Mouse (Mus musculus) heart, embryonic 14.5 days (tissue): ENCODE results near the gene Gdf3. TPM values are rescaled to one million over a fixed set of nuclear protein-coding genes. Genes with fewer than 3 reads are reported as not detected.

Experiments
- ATAC-seq: fragments of 200-750 bp; cut with Nextera tagmentation; 2 replicates; pipeline ENCODE4 v1.8.0; 2017; ENCODE audit warnings: low read depth, moderate TSS enrichment; ENCODE audit not compliant: insufficient number of reproducible peaks, insufficient read depth, low FRiP score
- H3K27ac ChIP-seq, 2 experiments: fragments of 200-500 bp in 1 of 2; fragments of 300-500 bp in 1 of 2; sonication (generic) in 1 of 2; replicated peaks in 1 of 2; 2 replicates each; pipeline ENCODE4 v1.5.1; 2012 to 2014; ENCODE audit warnings: low read depth in 2 of 2, low read length in 2 of 2, control low read depth in 1 of 2, mild to moderate bottlenecking in 1 of 2, mixed read lengths in 1 of 2; ENCODE audit not compliant: control insufficient read depth in 1 of 2, insufficient read depth in 1 of 2
- H3K27me3 ChIP-seq: fragments of 300-500 bp; sonication (generic); 2 replicates; pipeline ENCODE4 v1.6.1; 2014; ENCODE audit warnings: mild to moderate bottlenecking, low read length, control low read depth; ENCODE audit not compliant: control insufficient read depth, insufficient read depth
- H3K36me3 ChIP-seq: fragments of 300-500 bp; sonication (generic); 2 replicates; pipeline ENCODE4 v1.6.1; 2014; ENCODE audit warnings: mild to moderate bottlenecking, control low read depth, low read length, mixed read lengths; ENCODE audit not compliant: control insufficient read depth, insufficient read depth
- H3K4me1 ChIP-seq, 2 experiments: fragments of 200-500 bp in 1 of 2; fragments of 300-500 bp in 1 of 2; sonication (generic) in 1 of 2; 2 replicates each; pipeline ENCODE4 v1.6.1; 2012 to 2014; ENCODE audit warnings: low read length in 2 of 2, control low read depth in 1 of 2, mixed read lengths in 1 of 2; ENCODE audit not compliant: control insufficient read depth in 2 of 2, insufficient read depth in 2 of 2
- H3K4me2 ChIP-seq: fragments of 300-500 bp; sonication (generic); 2 replicates; pipeline ENCODE4 v1.6.1; 2014; ENCODE audit warnings: mild to moderate bottlenecking, low read length
- H3K4me3 ChIP-seq, 2 experiments: fragments of 200-500 bp in 1 of 2; fragments of 300-500 bp in 1 of 2; sonication (generic) in 1 of 2; 2 replicates each; pipeline ENCODE4 v1.5.1; 2012 to 2014; ENCODE audit warnings: low read length in 2 of 2, mild to moderate bottlenecking in 2 of 2, control low read depth in 1 of 2, low read depth in 1 of 2, moderate library complexity in 1 of 2; ENCODE audit not compliant: control insufficient read depth in 1 of 2, insufficient read depth in 1 of 2
- H3K9ac ChIP-seq: fragments of 300-500 bp; sonication (generic); 2 replicates; pipeline ENCODE4 v1.6.1; 2014; ENCODE audit warnings: mild to moderate bottlenecking, low read length
- H3K9me3 ChIP-seq: fragments of 300-500 bp; sonication (generic); 2 replicates; pipeline ENCODE4 v1.6.1; 2016; ENCODE audit warnings: low read length, control low read depth; ENCODE audit not compliant: control insufficient read depth
- WGBS: fragments of 180-500 bp; shearing (Covaris S2); extraction: QIAGEN DNeasy Blood & Tissue Kit; methylation state at CpG from one replicate; pipeline ENCODE4 v1.1.7; 2014; 5-methylcytosine and 5-hydroxymethylcytosine counted together
- polyA plus RNA-seq: library from polyadenylated mRNA; unstranded; fragments of >200 nt; fragmentation: Nextera tagmentation; extraction: Ambion mirVana; gene quantifications from 2 replicates; pipeline ENCODE4 v1.2.1, GENCODE M21; 2014

The Gdf3 gene
- polyA plus RNA-seq, 1 experiment from 2014 or later: 0.18 TPM

- 63% methylated on average over 3 of the region's 3 CpGs for WGBS
- no peak for ATAC-seq
- Histone ChIP-seq H3K27me3 (no peaks in the 10 kb centered on the region), H3K36me3 (no peaks in the 10 kb centered on the region), H3K4me3 (no peak overlapping the region), H3K4me2 (no peak overlapping the region), H3K9ac (no peak overlapping the region), H3K4me1 (no peaks in the 10 kb centered on the region), H3K9me3 (no peaks in the 10 kb centered on the region), H3K27ac (no peak overlapping the region)
Observed at GRCm38 (mm10) chr6:122616022-122616421, 6.1 kb upstream of the Gdf3 start.

GRCm38 (mm10) chr6:122614047-122614446 lies 4.2 kb upstream of the Gdf3 start:
- H3K9ac ChIP-seq: no peak overlapping the region
- H3K4me1 ChIP-seq: no peaks in the 10 kb centered on the region
- no peak for ATAC-seq
- H3K36me3 ChIP-seq: no peaks in the 10 kb centered on the region
- H3K4me2 ChIP-seq: no peak overlapping the region
- no peaks in the 10 kb centered on the region for H3K9me3 ChIP-seq
- no peak overlapping the region for H3K27ac ChIP-seq
- no peaks in the 10 kb centered on the region for H3K27me3 ChIP-seq
- no peak overlapping the region for H3K4me3 ChIP-seq
- 58% methylated on average over 2 of the region's 2 CpGs for WGBS

DNA sequence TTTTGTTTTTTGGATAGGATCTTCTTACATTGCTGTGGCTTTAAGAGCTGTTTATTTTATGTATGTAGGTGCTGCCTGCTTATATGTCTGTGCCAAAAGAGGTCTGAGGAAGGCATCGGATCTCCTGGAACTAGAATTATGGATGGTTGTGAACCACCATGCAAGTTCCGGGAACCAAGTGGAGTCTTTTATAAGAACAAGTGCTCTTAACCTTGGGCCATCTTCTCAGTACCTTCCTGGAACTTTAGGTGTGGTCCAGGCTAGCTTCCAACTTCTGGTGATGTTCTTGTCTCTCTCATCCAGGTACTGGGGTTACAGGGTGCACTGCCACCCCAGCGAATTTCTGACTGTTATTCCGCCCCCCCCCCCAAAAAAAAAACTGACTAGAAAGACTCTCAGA lies 2.5 kb upstream of the Gdf3 start:
- no peaks in the 10 kb centered on the region for H3K4me1 ChIP-seq
- H3K4me2 ChIP-seq: no peak overlapping the region
- no peak for ATAC-seq
- H3K4me3 ChIP-seq: no peak overlapping the region
- no peak overlapping the region for H3K27ac ChIP-seq
- H3K27me3 ChIP-seq: no peaks in the 10 kb centered on the region
- WGBS: 71% methylated on average over 4 of the region's 4 CpGs
- no peak overlapping the region for H3K9ac ChIP-seq
- H3K36me3 ChIP-seq: no peaks in the 10 kb centered on the region
- no peaks in the 10 kb centered on the region for H3K9me3 ChIP-seq

DNA sequence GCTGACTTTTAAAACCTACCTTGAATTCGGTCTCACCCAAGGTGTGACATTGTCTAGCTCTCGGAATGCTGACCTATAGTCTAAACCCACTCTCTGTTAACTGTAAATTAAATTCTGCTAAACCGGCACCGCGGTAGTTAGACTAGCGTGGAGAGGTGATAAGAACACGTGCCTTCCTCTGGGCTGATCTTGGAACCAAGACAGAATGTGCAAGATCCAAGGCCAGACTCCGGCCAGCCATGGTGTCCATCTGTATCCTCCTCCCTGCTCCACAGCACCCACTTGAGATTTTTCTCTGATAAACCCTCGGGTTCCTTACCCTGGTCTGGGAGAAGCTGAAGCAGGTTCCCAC lies 534 bp downstream of the Gdf3 start:
- H3K27ac ChIP-seq: no peak overlapping the region
- H3K4me2 ChIP-seq: peak overlapping the region; percentile 7
- H3K9ac ChIP-seq: no peak overlapping the region
- H3K4me1 ChIP-seq: no peaks in the 10 kb centered on the region
- WGBS: 26% methylated on average over 9 of the region's 9 CpGs
- no peaks in the 10 kb centered on the region for H3K27me3 ChIP-seq
- no peaks in the 10 kb centered on the region for H3K9me3 ChIP-seq
- H3K4me3 ChIP-seq: no peak overlapping the region
- no peaks in the 10 kb centered on the region for H3K36me3 ChIP-seq
- no peak for ATAC-seq

- Histone ChIP-seq H3K9me3 (no peaks in the 10 kb centered on the region), H3K36me3 (no peaks in the 10 kb centered on the region), H3K4me3 (no peak overlapping the region), H3K27me3 (no peaks in the 10 kb centered on the region), H3K4me2 (no peak overlapping the region), H3K4me1 (no peaks in the 10 kb centered on the region), H3K27ac (no peak overlapping the region), H3K9ac (no peak overlapping the region)
- WGBS: 77% methylated on average over 10 of the region's 10 CpGs
- no peak for ATAC-seq
Observed at GRCm38 (mm10) chr6:122608434-122609376, 1.2 kb downstream of the Gdf3 start.

- Histone ChIP-seq H3K36me3 (no peaks in the 10 kb centered on the region), H3K4me3 (no peak overlapping the region), H3K9me3 (no peaks in the 10 kb centered on the region), H3K4me1 (no peaks in the 10 kb centered on the region), H3K4me2 (no peak overlapping the region), H3K27me3 (no peaks in the 10 kb centered on the region), H3K27ac (no peak overlapping the region), H3K9ac (no peak overlapping the region)
- no peak for ATAC-seq
- 91% methylated on average over 12 of the region's 12 CpGs for WGBS
Observed at GRCm38 (mm10) chr6:122607700-122608099, 2.2 kb downstream of the Gdf3 start.

DNA sequence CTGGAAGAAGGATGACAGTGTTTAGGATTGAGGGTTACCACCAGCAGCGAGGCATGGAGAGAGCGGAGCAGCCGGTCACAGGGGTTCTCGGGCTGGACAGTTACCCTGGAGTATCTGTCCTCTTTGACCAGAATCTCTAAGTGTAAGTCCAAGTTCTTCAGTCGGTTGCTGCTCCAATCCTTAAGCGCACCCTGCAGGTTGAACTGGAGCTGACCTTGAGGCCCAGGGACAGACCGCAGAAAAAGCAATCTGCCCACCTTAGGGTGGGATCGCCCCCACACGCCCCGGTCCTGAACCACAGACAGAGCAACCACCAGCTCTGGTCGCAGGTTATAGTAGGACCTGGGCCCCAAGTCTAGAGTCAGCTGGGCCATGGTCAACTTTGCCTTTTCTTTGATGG lies 3.2 kb downstream of the Gdf3 start:
- WGBS: 90% methylated on average over 11 of the region's 11 CpGs
- Histone ChIP-seq H3K36me3 (no peaks in the 10 kb centered on the region), H3K27ac (no peak overlapping the region), H3K4me3 (no peak overlapping the region), H3K9me3 (no peaks in the 10 kb centered on the region), H3K27me3 (no peaks in the 10 kb centered on the region), H3K4me1 (no peaks in the 10 kb centered on the region), H3K4me2 (no peak overlapping the region), H3K9ac (no peak overlapping the region)
- no peak for ATAC-seq

DNA sequence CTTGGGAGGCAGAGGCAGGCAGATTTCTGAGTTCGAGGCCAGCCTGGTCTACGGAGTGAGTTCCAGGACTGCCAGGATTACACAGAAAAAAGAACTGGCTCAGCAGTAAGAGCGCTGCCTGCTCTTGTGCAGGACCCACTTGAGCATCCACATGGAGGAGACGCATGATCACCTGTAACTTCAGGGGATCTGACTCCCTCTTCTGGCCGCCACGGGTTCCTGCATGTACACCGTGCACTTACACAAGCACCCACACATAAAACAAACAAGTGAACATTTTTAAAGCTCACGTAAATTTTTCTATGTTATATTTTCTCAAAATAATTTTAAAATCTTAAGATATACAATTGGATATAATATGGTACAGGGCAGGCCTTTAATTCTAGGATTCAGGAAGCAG lies 4.4 kb downstream of the Gdf3 start:
- no peak overlapping the region for H3K9ac ChIP-seq
- WGBS: 85% methylated on average over 8 of the region's 8 CpGs
- H3K4me1 ChIP-seq: no peaks in the 10 kb centered on the region
- no peaks in the 10 kb centered on the region for H3K9me3 ChIP-seq
- H3K27ac ChIP-seq: no peak overlapping the region
- no peak for ATAC-seq
- H3K36me3 ChIP-seq: no peaks in the 10 kb centered on the region
- H3K4me2 ChIP-seq: no peak overlapping the region
- no peak overlapping the region for H3K4me3 ChIP-seq
- no peaks in the 10 kb centered on the region for H3K27me3 ChIP-seq
